Mouse (Mus musculus) small intestine, adult 2 months (tissue): ENCODE measurements around the gene Nsd1.

Experiments
- CTCF ChIP-seq: fragments of 200-500 bp; IDR thresholded peaks from 2 replicates; pipeline ENCODE4 v1.5.1; 2012; ENCODE audit warnings: low read depth, mild to moderate bottlenecking, control low read depth, inconsistent platforms, low read length, moderate library complexity, mixed read lengths; ENCODE audit not compliant: insufficient replicate concordance, insufficient read length; ENCODE audit errors: extremely low read depth
- POLR2A ChIP-seq: fragments of 200-500 bp; IDR thresholded peaks from 2 replicates; pipeline ENCODE4 v1.6.1; 2012; ENCODE audit warnings: low read depth, mild to moderate bottlenecking, control low read depth, inconsistent platforms, low read length, moderate library complexity

DNA sequence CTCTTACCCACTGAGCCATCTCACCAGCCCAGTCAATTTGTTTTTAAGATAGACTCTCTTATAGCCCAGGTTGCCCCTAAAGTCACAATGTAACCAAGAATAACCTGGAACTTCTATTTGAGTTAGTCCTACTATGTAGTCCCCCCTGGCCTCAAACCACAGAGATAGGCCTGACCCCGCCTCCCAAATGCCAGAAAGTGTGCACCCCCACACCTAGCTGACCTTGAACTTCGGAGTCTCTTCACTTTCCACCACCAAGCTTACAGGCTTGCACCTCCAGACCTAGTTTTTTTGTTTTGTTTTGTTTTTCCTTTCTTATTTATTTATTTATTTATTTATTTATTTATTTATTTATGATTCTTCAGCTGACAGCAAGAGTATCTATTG, 27.8 kb upstream of the Nsd1 start:
- TF ChIP-seq CTCF, result no peak
- no peak for TF ChIP-seq POLR2A
